Mouse (Mus musculus): Measurements from ENCODE around the gene Irf6. TPM values are rescaled to one million over a fixed set of nuclear protein-coding genes. Genes with fewer than 3 reads are reported as not detected.

Gene Irf6
- polyA plus RNA-seq, 1 experiment from 2014 or later = 15.4 TPM

- WGBS = 20% methylated on average over 9 of the region's 9 CpGs
- peak overlapping the region; percentile 62 for H3K4me2 ChIP-seq (ENCODE audit: low read depth, low read length)
- no peak for ATAC-seq (replicated peaks; ENCODE audit: insufficient number of reproducible peaks, low FRiP score, low TSS enrichment, low read depth)
These were observed 20.9 kb downstream of the Irf6 start for GRCm38 (mm10) chr1:193173810-193174129.

GRCm38 (mm10) chr1:193174143-193174733, 21.3 kb downstream of the Irf6 start:
- Histone ChIP-seq H3K4me2 (ENCODE audit: low read depth, low read length) (peak overlapping the region; percentile 62), H3K4me1 (ENCODE audit: control insufficient read depth, insufficient read depth, low read length) (no peaks in the 10 kb centered on the region), H3K9me3 (replicated peaks; ENCODE audit: control insufficient read depth, low read length) (no peaks in the 10 kb centered on the region), H3K9ac (replicated peaks; ENCODE audit: low read length) (no peak overlapping the region; the same call in 1 of the 2 replicates), H3K4me3 (ENCODE audit: low read depth, low read length) (no peak overlapping the region), H3K36me3 (replicated peaks; ENCODE audit: control insufficient read depth, insufficient read depth, low read depth, low read length) (no peaks in the 10 kb centered on the region), H3K27ac (replicated peaks; ENCODE audit: low read depth, low read length) (no peak overlapping the region), H3K27me3 (ENCODE audit: control insufficient read depth, insufficient read depth, low read length) (no peaks in the 10 kb centered on the region)
- WGBS = 93% methylated on average over 13 of the region's 13 CpGs
- no peak for ATAC-seq (replicated peaks; ENCODE audit: insufficient number of reproducible peaks, low FRiP score, low TSS enrichment, low read depth)
- no peak for DNase-seq (ENCODE audit: low spot score)

More at GRCm38 (mm10) chr1:193173810-193174129, 20.9 kb downstream of the Irf6 start:
- H3K27me3 ChIP-seq (ENCODE audit: control insufficient read depth, insufficient read depth, low read length) = no peaks in the 10 kb centered on the region
- peak overlapping the region; percentile 73 for H3K9ac ChIP-seq (replicated peaks; ENCODE audit: low read length)
- H3K9me3 ChIP-seq (replicated peaks; ENCODE audit: control insufficient read depth, low read length) = no peaks in the 10 kb centered on the region
- H3K27ac ChIP-seq (replicated peaks; ENCODE audit: low read depth, low read length) = no peak overlapping the region
- H3K4me3 ChIP-seq (ENCODE audit: low read depth, low read length) = peak overlapping the region; percentile 57
- H3K4me1 ChIP-seq (ENCODE audit: control insufficient read depth, insufficient read depth, low read length) = no peaks in the 10 kb centered on the region
- no peak for DNase-seq (ENCODE audit: low spot score)
- H3K36me3 ChIP-seq (replicated peaks; ENCODE audit: control insufficient read depth, insufficient read depth, low read depth, low read length) = no peaks in the 10 kb centered on the region

GRCm38 (mm10) chr1:193181104-193181503, 28.2 kb downstream of the Irf6 start:
- no peaks in the 10 kb centered on the region for H3K4me1 ChIP-seq (ENCODE audit: control insufficient read depth, insufficient read depth, low read length)
- no peak overlapping the region for H3K9ac ChIP-seq (replicated peaks; ENCODE audit: low read length)
- H3K27me3 ChIP-seq (ENCODE audit: control insufficient read depth, insufficient read depth, low read length) = no peaks in the 10 kb centered on the region
- DNase-seq (ENCODE audit: low spot score) (no peak), ATAC-seq (replicated peaks; ENCODE audit: insufficient number of reproducible peaks, low FRiP score, low TSS enrichment, low read depth) (no peak)
- no peaks in the 10 kb centered on the region for H3K36me3 ChIP-seq (replicated peaks; ENCODE audit: control insufficient read depth, insufficient read depth, low read depth, low read length)
- WGBS = 73% methylated on average over 3 of the region's 3 CpGs
- no peak overlapping the region for H3K4me2 ChIP-seq (ENCODE audit: low read depth, low read length)
- no peak overlapping the region for H3K4me3 ChIP-seq (ENCODE audit: low read depth, low read length)
- no peaks in the 10 kb centered on the region for H3K9me3 ChIP-seq (replicated peaks; ENCODE audit: control insufficient read depth, low read length)
- no peak overlapping the region for H3K27ac ChIP-seq (replicated peaks; ENCODE audit: low read depth, low read length)

GRCm38 (mm10) chr1:193188257-193188656, 35.3 kb downstream of the Irf6 start:
- no peaks in the 10 kb centered on the region for H3K4me1 ChIP-seq (ENCODE audit: control insufficient read depth, insufficient read depth, low read length)
- no peak overlapping the region for H3K9ac ChIP-seq (replicated peaks; ENCODE audit: low read length)
- ATAC-seq (replicated peaks; ENCODE audit: insufficient number of reproducible peaks, low FRiP score, low TSS enrichment, low read depth) (no peak), DNase-seq (ENCODE audit: low spot score) (no peak)
- H3K27ac ChIP-seq (replicated peaks; ENCODE audit: low read depth, low read length) = no peak overlapping the region
- no peaks in the 10 kb centered on the region for H3K9me3 ChIP-seq (replicated peaks; ENCODE audit: control insufficient read depth, low read length)
- no peak overlapping the region for H3K4me3 ChIP-seq (ENCODE audit: low read depth, low read length)
- no peaks in the 10 kb centered on the region for H3K36me3 ChIP-seq (replicated peaks; ENCODE audit: control insufficient read depth, insufficient read depth, low read depth, low read length)
- no peak overlapping the region for H3K4me2 ChIP-seq (ENCODE audit: low read depth, low read length)
- H3K27me3 ChIP-seq (ENCODE audit: control insufficient read depth, insufficient read depth, low read length) = no peaks in the 10 kb centered on the region
- WGBS = 90% methylated on average over 6 of the region's 6 CpGs

GRCm38 (mm10) chr1:193189151-193189621, 36.3 kb downstream of the Irf6 start:
- Histone ChIP-seq H3K27ac (replicated peaks; ENCODE audit: low read depth, low read length) (no peak overlapping the region; the same call in 1 of the 2 replicates), H3K4me2 (ENCODE audit: low read depth, low read length) (no peak overlapping the region), H3K27me3 (ENCODE audit: control insufficient read depth, insufficient read depth, low read length) (no peaks in the 10 kb centered on the region), H3K9me3 (replicated peaks; ENCODE audit: control insufficient read depth, low read length) (no peaks in the 10 kb centered on the region), H3K4me1 (ENCODE audit: control insufficient read depth, insufficient read depth, low read length) (no peaks in the 10 kb centered on the region), H3K9ac (replicated peaks; ENCODE audit: low read length) (no peak overlapping the region), H3K36me3 (replicated peaks; ENCODE audit: control insufficient read depth, insufficient read depth, low read depth, low read length) (no peaks in the 10 kb centered on the region), H3K4me3 (ENCODE audit: low read depth, low read length) (no peak overlapping the region)
- ATAC-seq (replicated peaks; ENCODE audit: insufficient number of reproducible peaks, low FRiP score, low TSS enrichment, low read depth) (peak; percentile 86), DNase-seq (ENCODE audit: low spot score) (peak; percentile 72)
- 19% methylated on average over 9 of the region's 9 CpGs for WGBS

GRCm38 (mm10) chr1:193189771-193190170, 36.9 kb downstream of the Irf6 start:
- Histone ChIP-seq H3K4me3 (ENCODE audit: low read depth, low read length) (no peak overlapping the region), H3K4me1 (ENCODE audit: control insufficient read depth, insufficient read depth, low read length) (no peaks in the 10 kb centered on the region), H3K36me3 (replicated peaks; ENCODE audit: control insufficient read depth, insufficient read depth, low read depth, low read length) (no peaks in the 10 kb centered on the region), H3K9ac (replicated peaks; ENCODE audit: low read length) (no peak overlapping the region), H3K9me3 (replicated peaks; ENCODE audit: control insufficient read depth, low read length) (no peaks in the 10 kb centered on the region), H3K27me3 (ENCODE audit: control insufficient read depth, insufficient read depth, low read length) (no peaks in the 10 kb centered on the region), H3K4me2 (ENCODE audit: low read depth, low read length) (no peak overlapping the region), H3K27ac (replicated peaks; ENCODE audit: low read depth, low read length) (no peak overlapping the region)
- 48% methylated on average over 3 of the region's 3 CpGs for WGBS
- ATAC-seq (replicated peaks; ENCODE audit: insufficient number of reproducible peaks, low FRiP score, low TSS enrichment, low read depth) = no peak
- DNase-seq (ENCODE audit: low spot score) = no peak

- H3K27me3 ChIP-seq (ENCODE audit: control insufficient read depth, insufficient read depth, low read length) = no peaks in the 10 kb centered on the region
- no peaks in the 10 kb centered on the region for H3K36me3 ChIP-seq (replicated peaks; ENCODE audit: control insufficient read depth, insufficient read depth, low read depth, low read length)
- H3K9ac ChIP-seq (replicated peaks; ENCODE audit: low read length) = no peak overlapping the region
- no peak for DNase-seq (ENCODE audit: low spot score)
- H3K27ac ChIP-seq (replicated peaks; ENCODE audit: low read depth, low read length) = no peak overlapping the region
- no peak for ATAC-seq (replicated peaks; ENCODE audit: insufficient number of reproducible peaks, low FRiP score, low TSS enrichment, low read depth)
- 90% methylated on average over 7 of the region's 7 CpGs for WGBS
- H3K9me3 ChIP-seq (replicated peaks; ENCODE audit: control insufficient read depth, low read length) = no peaks in the 10 kb centered on the region
- no peak overlapping the region for H3K4me2 ChIP-seq (ENCODE audit: low read depth, low read length)
- H3K4me1 ChIP-seq (ENCODE audit: control insufficient read depth, insufficient read depth, low read length) = no peaks in the 10 kb centered on the region
- H3K4me3 ChIP-seq (ENCODE audit: low read depth, low read length) = no peak overlapping the region
These were observed 38.9 kb downstream of the Irf6 start for GRCm38 (mm10) chr1:193191675-193192283.

GRCm38 (mm10) chr1:193194416-193195140, 41.7 kb downstream of the Irf6 start:
- Histone ChIP-seq H3K4me2 (ENCODE audit: low read depth, low read length) (no peak overlapping the region), H3K27me3 (ENCODE audit: control insufficient read depth, insufficient read depth, low read length) (no peaks in the 10 kb centered on the region), H3K36me3 (replicated peaks; ENCODE audit: control insufficient read depth, insufficient read depth, low read depth, low read length) (no peaks in the 10 kb centered on the region), H3K4me3 (ENCODE audit: low read depth, low read length) (no peak overlapping the region), H3K9ac (replicated peaks; ENCODE audit: low read length) (no peak overlapping the region), H3K9me3 (replicated peaks; ENCODE audit: control insufficient read depth, low read length) (no peaks in the 10 kb centered on the region), H3K27ac (replicated peaks; ENCODE audit: low read depth, low read length) (no peak overlapping the region), H3K4me1 (ENCODE audit: control insufficient read depth, insufficient read depth, low read length) (no peaks in the 10 kb centered on the region)
- DNase-seq (ENCODE audit: low spot score) (no peak), ATAC-seq (replicated peaks; ENCODE audit: insufficient number of reproducible peaks, low FRiP score, low TSS enrichment, low read depth) (no peak)
- WGBS = 86% methylated on average over 3 of the region's 3 CpGs

Measured in embryonic facial prominence, embryonic 11.5 days (tissue).